ENCODE assay signal across 9 mouse cellular contexts in genomic region chr2:158555812-158556211, GRCm38 (mm10). TPM values are rescaled to one million over a fixed set of nuclear protein-coding genes. Genes with fewer than 3 reads are reported as not detected.
DNase-seq lines count a peak whose midpoint lies in the region; ATAC-seq and TF ChIP-seq lines count a peak whose summit lies in the region.
"Had no signal": no experiment of that assay in that cellular context is flagged by ENCODE, and none has a peak within 500 bp of the region (broad histone marks: within the 10 kb centered on the region; RNA-seq: fewer than 3 reads in every experiment).

No protein-coding gene starts in this region.

- DNase-seq in heart, postnatal 4 days, result no peak
- no peak for DNase-seq in hindbrain, embryonic 11.5 days (ENCODE audit: low spot score)
- no peak for DNase-seq in adrenal gland, adult 2 months
- DNase-seq in cerebellum, adult 9-11 months, result no peak
- no peak for DNase-seq in left cerebral cortex, postnatal 36 days (ENCODE audit: low spot score in 2 of 2)

- H3K9me3 ChIP-seq in heart, embryonic 11.5 days (replicated peaks; ENCODE audit: control insufficient read depth, low read length), result no peaks in the 10 kb centered on the region
- H3K9me3 ChIP-seq in hindbrain, embryonic 11.5 days (ENCODE audit: control insufficient read depth, low read length), result no peaks in the 10 kb centered on the region
- peaks cover 19% of the 10 kb centered on the region for H3K9me3 ChIP-seq in megakaryocyte, embryonic 14.5 days

- no peak overlapping the region for H3K27ac ChIP-seq in heart, embryonic 11.5 days (ENCODE audit: low read depth, low read length)
- no peak overlapping the region for H3K27ac ChIP-seq in bone marrow macrophage, adult 2 months (ENCODE audit: insufficient read depth, low read depth, low read length)
- H3K27ac ChIP-seq in hindbrain, embryonic 11.5 days (ENCODE audit: low read depth, low read length), result no peak overlapping the region

- H3K4me1 ChIP-seq in heart, embryonic 11.5 days (ENCODE audit: control insufficient read depth, insufficient read depth, low read length), result peaks cover 11% of the 10 kb centered on the region
- peaks cover 3% of the 10 kb centered on the region; the same call in 1 of the 2 replicates for H3K4me1 ChIP-seq in bone marrow macrophage, adult 2 months (ENCODE audit: control insufficient read depth, insufficient read depth, low read length)
- H3K4me1 ChIP-seq in hindbrain, embryonic 11.5 days (replicated peaks; ENCODE audit: control insufficient read depth, insufficient read depth, low read length), result peaks cover 7% of the 10 kb centered on the region; the same call in 1 of the 2 replicates
- H3K4me1 ChIP-seq in megakaryocyte, embryonic 14.5 days, result peaks cover 23% of the 10 kb centered on the region

- 2% methylated on average over 8 of the region's 8 CpGs for WGBS in heart, embryonic 11.5 days (ENCODE audit: insufficient replicate concordance)
- WGBS in hindbrain, embryonic 11.5 days, result 2% methylated on average over 8 of the region's 8 CpGs

- peak overlapping the region; percentile 66 for H3K4me2 ChIP-seq in heart, embryonic 11.5 days
- H3K4me2 ChIP-seq in hindbrain, embryonic 11.5 days (replicated peaks; ENCODE audit: low read depth, low read length), result peak overlapping the region; percentile 36

- no peak for TF ChIP-seq CTCF in bone marrow macrophage, adult 2 months (IDR thresholded peaks at IDR 0.05; ENCODE audit: low read depth, low read length)

- no peaks in the 10 kb centered on the region for H3K36me3 ChIP-seq in heart, embryonic 11.5 days (ENCODE audit: control insufficient read depth, insufficient read depth, low read length)
- H3K36me3 ChIP-seq in hindbrain, embryonic 11.5 days (ENCODE audit: control insufficient read depth, insufficient read depth, low read length), result no peaks in the 10 kb centered on the region
- no peaks in the 10 kb centered on the region for H3K36me3 ChIP-seq in megakaryocyte, embryonic 14.5 days (replicated peaks; ENCODE audit: low read length)

- intact Hi-C loops in left cerebral cortex, postnatal 36 days (cut with DNase I), result loop anchor here (5.0 to 10.0 kb wide), 2 partner anchors 56 to 309 kb away; partner anchors contain the start of gene Slc32a1

- peaks cover 42% of the 10 kb centered on the region for H3K27me3 ChIP-seq in heart, embryonic 11.5 days (ENCODE audit: control insufficient read depth, insufficient read depth, low read length)
- H3K27me3 ChIP-seq in hindbrain, embryonic 11.5 days (ENCODE audit: control insufficient read depth, insufficient read depth, low read length), result peaks cover 10% of the 10 kb centered on the region; the same call in 1 of the 2 replicates
- H3K27me3 ChIP-seq in megakaryocyte, embryonic 14.5 days (replicated peaks), result peaks cover 77% of the 10 kb centered on the region

- ATAC-seq in heart, embryonic 11.5 days (replicated peaks; ENCODE audit: insufficient number of reproducible peaks, low FRiP score, low TSS enrichment), result no peak
- ATAC-seq in hindbrain, embryonic 11.5 days (ENCODE audit: low FRiP score), result no peak

- H3K9ac ChIP-seq in heart, embryonic 11.5 days (ENCODE audit: low read depth, low read length), result no peak overlapping the region
- no peak overlapping the region for H3K9ac ChIP-seq in hindbrain, embryonic 11.5 days (ENCODE audit: low read depth, low read length)

- no peak for TF ChIP-seq POLR2A in bone marrow macrophage, adult 2 months (IDR thresholded peaks at IDR 0.05; ENCODE audit: borderline replicate concordance, low read depth, low read length)

- peak overlapping the region; percentile 35 for H3K4me3 ChIP-seq in heart, embryonic 11.5 days (ENCODE audit: low read depth, low read length)
- peak overlapping the region; percentile 26 for H3K4me3 ChIP-seq in bone marrow macrophage, adult 2 months (ENCODE audit: insufficient read depth, low read length)
- H3K4me3 ChIP-seq in hindbrain, embryonic 11.5 days (ENCODE audit: low read depth, low read length), result peak overlapping the region; percentile 20; the same call in 1 of the 2 replicates
- H3K4me3 ChIP-seq in megakaryocyte, embryonic 14.5 days (replicated peaks), result peak overlapping the region; percentile 87

RNA-seq across cellular contexts. Expression of gene Arhgap40, which starts 43.2 kb away (rescaled TPM):
- not detected in 2 replicates for polyA plus RNA-seq in heart, embryonic 11.5 days (2014; fragmentation: Nextera tagmentation; extraction: Ambion mirVana)
- not detected for total RNA-seq in heart, postnatal 4 days (2021)
- not detected in 2 replicates for polyA plus RNA-seq in bone marrow macrophage, adult 2 months (2012; ENCODE audit: insufficient read depth, insufficient read length, missing spikeins)
- polyA plus RNA-seq in hindbrain, embryonic 11.5 days (2014; fragmentation: Nextera tagmentation; extraction: Ambion mirVana), result 0.37 and 0.54 TPM in 2 replicates
- polyA plus RNA-seq in megakaryocyte, embryonic 14.5 days (2012; ENCODE audit: insufficient read depth, low replicate concordance), result not detected in 2 replicates
- not detected for total RNA-seq in adrenal gland, adult 2 months (2021)
- polyA plus RNA-seq in adrenal gland, adult 2 months (2012; rRNA removed), result not detected in 2 replicates
- total RNA-seq in left cerebral cortex, postnatal 36 days (2021), result not detected

RNA-seq across cellular contexts. Expression of gene Adig, which starts 53.4 kb away (rescaled TPM):
- polyA plus RNA-seq in heart, embryonic 11.5 days (2014; fragmentation: Nextera tagmentation; extraction: Ambion mirVana), result not detected in 2 replicates
- total RNA-seq in heart, postnatal 4 days (2021), result 1 to 10 TPM in 1 of 2 experiments, under 1 TPM in 1; 0.61 to 1.1 TPM
- not detected in 2 replicates for polyA plus RNA-seq in bone marrow macrophage, adult 2 months (2012; ENCODE audit: insufficient read depth, insufficient read length, missing spikeins)
- polyA plus RNA-seq in hindbrain, embryonic 11.5 days (2014; fragmentation: Nextera tagmentation; extraction: Ambion mirVana), result not detected in 2 replicates
- 0.37 TPM in 1 of 2 replicates, not detected in the other for polyA plus RNA-seq in megakaryocyte, embryonic 14.5 days (2012; ENCODE audit: insufficient read depth, low replicate concordance)
- 100 to 1,000 TPM in 1 of 2 experiments, 10 to 100 TPM in 1; 87.9 to 143 TPM for total RNA-seq in adrenal gland, adult 2 months (2021)
- polyA plus RNA-seq in adrenal gland, adult 2 months (2012; rRNA removed), result 74.3 and 95.0 TPM in 2 replicates
- not detected for total RNA-seq in left cerebral cortex, postnatal 36 days (2021)
- total RNA-seq: layer of hippocampus, adult 8-10 months had no signal

RNA-seq across cellular contexts. Expression of gene Slc32a1, which starts 54.8 kb away (rescaled TPM):
- polyA plus RNA-seq in heart, embryonic 11.5 days (2014; fragmentation: Nextera tagmentation; extraction: Ambion mirVana), result 0.07 and 0.10 TPM in 2 replicates
- total RNA-seq in heart, postnatal 4 days (2021), result not detected
- polyA plus RNA-seq in bone marrow macrophage, adult 2 months (2012; ENCODE audit: insufficient read depth, insufficient read length, missing spikeins), result not detected in 2 replicates
- polyA plus RNA-seq in hindbrain, embryonic 11.5 days (2014; fragmentation: Nextera tagmentation; extraction: Ambion mirVana), result 1.9 and 2.9 TPM in 2 replicates
- 1.6 and 1.9 TPM in 2 replicates for polyA plus RNA-seq in megakaryocyte, embryonic 14.5 days (2012; ENCODE audit: insufficient read depth, low replicate concordance)
- total RNA-seq in adrenal gland, adult 2 months (2021), result not detected
- polyA plus RNA-seq in adrenal gland, adult 2 months (2012; rRNA removed), result not detected in 2 replicates
- 10 to 100 TPM; 95.4 to 97.9 TPM for total RNA-seq in left cerebral cortex, postnatal 36 days (2021)

Comparison
In these comparisons a context has a peak if more than half of its experiments do, and no peak if none do; other contexts are left out.
1. H3K4me3 ChIP-seq: peak in every context shown above with its lines; median percentile 87 in megakaryocyte, embryonic 14.5 days; 35 in heart, embryonic 11.5 days; 26 in bone marrow macrophage, adult 2 months; 20 in hindbrain, embryonic 11.5 days.
2. RNA of gene Adig, which starts 53.4 kb away (polyA plus RNA-seq): 74.3 to 95.0 TPM in adrenal gland, adult 2 months; 0.37 TPM in megakaryocyte, embryonic 14.5 days, not detected in heart, embryonic 11.5 days, not detected in bone marrow macrophage, adult 2 months and not detected in hindbrain, embryonic 11.5 days; every median in the first group is over 10 times any median in the second.